In the genomic region with DNA sequence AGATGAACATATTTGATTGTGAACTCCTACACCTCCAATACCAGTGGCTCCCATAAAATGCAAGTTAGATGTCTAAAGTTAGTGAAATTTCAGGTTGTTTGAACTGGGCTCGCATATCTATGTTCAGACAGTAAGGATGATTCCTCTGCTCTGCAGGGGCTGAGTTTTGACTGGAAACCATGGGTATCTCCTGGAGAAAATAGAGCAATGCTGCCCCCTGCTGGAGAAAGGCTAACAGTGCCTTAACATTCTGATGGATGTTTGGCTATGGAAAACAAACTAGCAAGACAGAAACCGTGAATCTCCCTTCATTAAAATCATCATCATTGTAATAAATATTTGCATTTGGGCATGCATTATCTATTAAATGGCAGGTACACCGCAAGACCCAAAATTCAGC, we compare ENCODE assay signal across 9 mouse cellular contexts.
A peak's percentile ranks its signal among the peaks of the same experiment; 100 is the strongest.
DNase-seq lines count a peak whose midpoint lies in the region; ATAC-seq and TF ChIP-seq lines count a peak whose summit lies in the region.
"Had no signal": no experiment of that assay in that cellular context is flagged by ENCODE, and none has a peak within 500 bp of the region (broad histone marks: within the 10 kb centered on the region; RNA-seq: fewer than 3 reads in every experiment).

No protein-coding gene starts in this region.

- H3K27ac ChIP-seq in forebrain, embryonic 12.5 days = no peak overlapping the region
- H3K27ac ChIP-seq in hindbrain, embryonic 12.5 days = no peak overlapping the region
- H3K27ac ChIP-seq: heart, embryonic 13.5 days had no signal

- 0 out of 2 replicates have a peak, but pooled peaks cover 3% of the 10 kb centered on the region for H3K27me3 ChIP-seq in G1E (ENCODE audit: insufficient read depth, low read length)
- no peaks in the 10 kb centered on the region for H3K27me3 ChIP-seq in forebrain, embryonic 12.5 days
- no peaks in the 10 kb centered on the region for H3K27me3 ChIP-seq in hindbrain, embryonic 12.5 days
- H3K27me3 ChIP-seq: heart, embryonic 13.5 days had no signal

- H3K9me3 ChIP-seq in G1E (replicated peaks) = no peaks in the 10 kb centered on the region
- 0 out of 2 replicates have a peak, but pooled peaks cover 2% of the 10 kb centered on the region for H3K9me3 ChIP-seq in forebrain, embryonic 12.5 days
- no peaks in the 10 kb centered on the region for H3K9me3 ChIP-seq in hindbrain, embryonic 12.5 days (replicated peaks)
- H3K9me3 ChIP-seq: heart, embryonic 13.5 days had no signal

- peak; percentile 49; the same call in 1 of the 2 replicates for ATAC-seq in G1E (ENCODE audit: extremely low read depth, insufficient number of reproducible peaks, low FRiP score, poor library complexity, severe bottlenecking)
- ATAC-seq in forebrain, embryonic 12.5 days (ENCODE audit: low FRiP score) = peak; percentile 64
- peak; percentile 63; the same call in 1 of the 2 replicates for ATAC-seq in hindbrain, embryonic 12.5 days (ENCODE audit: low FRiP score)
- ATAC-seq in megakaryocyte progenitor cell, adult 5-6 weeks (replicated peaks; ENCODE audit: poor library complexity) = peak; percentile 84

- no peaks in the 10 kb centered on the region for H3K36me3 ChIP-seq in G1E (replicated peaks)
- no peaks in the 10 kb centered on the region for H3K36me3 ChIP-seq in forebrain, embryonic 12.5 days (replicated peaks)
- no peaks in the 10 kb centered on the region for H3K36me3 ChIP-seq in hindbrain, embryonic 12.5 days
- H3K36me3 ChIP-seq: heart, embryonic 13.5 days had no signal

- TF ChIP-seq CTCF in G1E (IDR thresholded peaks at IDR 0.05; ENCODE audit: low read depth, low read length) = peak; percentile 58
- TF ChIP-seq CTCF in brain, embryonic 14.5 days (IDR thresholded peaks at IDR 0.05; ENCODE audit: borderline replicate concordance, extremely low read depth, insufficient read depth, insufficient read length) = peak; percentile 76; the same call in 1 of the 2 replicates

- H3K4me1 ChIP-seq in G1E (ENCODE audit: insufficient read depth, low read depth, low read length) = no peaks in the 10 kb centered on the region
- H3K4me1 ChIP-seq in forebrain, embryonic 12.5 days = no peaks in the 10 kb centered on the region
- H3K4me1 ChIP-seq in hindbrain, embryonic 12.5 days = no peaks in the 10 kb centered on the region

- H3K9ac ChIP-seq in forebrain, embryonic 12.5 days = no peak overlapping the region
- H3K9ac ChIP-seq in hindbrain, embryonic 12.5 days = no peak overlapping the region
- H3K9ac ChIP-seq: heart, embryonic 13.5 days had no signal

- peak; percentile 8 for DNase-seq in G1E (ENCODE audit: low spot score)
- peak; percentile 86 for DNase-seq in brain, embryonic 14.5 days (ENCODE audit: low read depth)
- DNase-seq in left cerebral cortex, adult 11 months (ENCODE audit: low spot score) = peak; percentile 55
- peak; percentile 79 to 92 for DNase-seq in right cerebral cortex, adult 2 months (ENCODE audit: low spot score in 2 of 2)
- peak; percentile 86 for DNase-seq in urinary bladder, postnatal 25 days (ENCODE audit: low spot score)

- H3K4me3 ChIP-seq in G1E (ENCODE audit: low read depth, low read length) = no peak overlapping the region
- H3K4me3 ChIP-seq in forebrain, embryonic 12.5 days (replicated peaks) = no peak overlapping the region
- H3K4me3 ChIP-seq in hindbrain, embryonic 12.5 days = no peak overlapping the region
- H3K4me3 ChIP-seq: heart, embryonic 13.5 days had no signal

- 14% methylated on average over 3 of the region's 3 CpGs for WGBS in forebrain, embryonic 12.5 days
- 11% methylated on average over 3 of the region's 3 CpGs for WGBS in hindbrain, embryonic 12.5 days

- H3K4me2 ChIP-seq in forebrain, embryonic 12.5 days = no peak overlapping the region
- H3K4me2 ChIP-seq in hindbrain, embryonic 12.5 days (replicated peaks) = no peak overlapping the region
- H3K4me2 ChIP-seq: heart, embryonic 13.5 days had no signal

- no peak for TF ChIP-seq POLR2A in brain, embryonic 14.5 days (IDR thresholded peaks at IDR 0.05; ENCODE audit: borderline replicate concordance, extremely low read depth, insufficient read depth, insufficient read length, poor library complexity, severe bottlenecking)

Comparison
In these comparisons a context has a peak if more than half of its experiments do, and no peak if none do; other contexts are left out.
1. DNase-seq: peak in every context shown above with its lines; median percentile 86 in brain, embryonic 14.5 days; 86 in urinary bladder, postnatal 25 days; 86 in right cerebral cortex, adult 2 months; 55 in left cerebral cortex, adult 11 months; 8 in G1E.